Mouse (Mus musculus) kidney, embryonic 16.5 days (tissue): ENCODE data around the gene Pdx1. TPM values are rescaled to one million over a fixed set of nuclear protein-coding genes. Genes with fewer than 3 reads are reported as not detected.

Source experiments
- ATAC-seq: fragments of 200-750 bp; cut with Nextera tagmentation; 2 replicates; pipeline ENCODE4 v1.8.0; 2017; ENCODE audit warnings: moderate TSS enrichment; ENCODE audit not compliant: low FRiP score, low TSS enrichment
- H3K27ac ChIP-seq: fragments of 300-500 bp; sonication (generic); 2 replicates; pipeline ENCODE4 v1.5.1; 2014; ENCODE audit warnings: low read length
- H3K27me3 ChIP-seq: fragments of 300-500 bp; sonication (generic); 2 replicates; pipeline ENCODE4 v1.6.1; 2014; ENCODE audit warnings: low read length, control low read depth, mixed read lengths; ENCODE audit not compliant: insufficient read depth
- H3K36me3 ChIP-seq: fragments of 300-500 bp; sonication (generic); 2 replicates; pipeline ENCODE4 v1.6.1; 2014; ENCODE audit warnings: low read length, control low read depth, mixed read lengths; ENCODE audit not compliant: insufficient read depth
- H3K4me1 ChIP-seq: fragments of 300-500 bp; sonication (generic); 2 replicates; pipeline ENCODE4 v1.6.1; 2014; ENCODE audit warnings: low read length, control low read depth, mixed read lengths; ENCODE audit not compliant: insufficient read depth
- H3K4me2 ChIP-seq: fragments of 300-500 bp; sonication (generic); replicated peaks from 2 replicates; pipeline ENCODE4 v1.6.1; 2014; ENCODE audit warnings: low read depth, low read length
- H3K4me3 ChIP-seq: fragments of 300-500 bp; sonication (generic); 2 replicates; pipeline ENCODE4 v1.5.1; 2014; ENCODE audit warnings: mild to moderate bottlenecking, low read length
- H3K9ac ChIP-seq: fragments of 300-500 bp; sonication (generic); replicated peaks from 2 replicates; pipeline ENCODE4 v1.6.1; 2014; ENCODE audit warnings: low read length
- H3K9me3 ChIP-seq: fragments of 300-500 bp; sonication (generic); 2 replicates; pipeline ENCODE4 v1.6.1; 2016; ENCODE audit warnings: low read length, control low read depth
- WGBS: fragments of 180-500 bp; shearing (Covaris S2); extraction: QIAGEN DNeasy Blood & Tissue Kit; methylation state at CpG from one replicate; pipeline ENCODE4 v1.1.7; 2014; 5-methylcytosine and 5-hydroxymethylcytosine counted together
- polyA plus RNA-seq: library from polyadenylated mRNA; unstranded; fragments of >200 nt; fragmentation: Nextera tagmentation; extraction: Ambion mirVana; gene quantifications from 2 replicates; pipeline ENCODE4 v1.2.1, GENCODE M21; 2015

Gene Pdx1
- polyA plus RNA-seq, 1 experiment from 2014 or later = not detected

GRCm38 (mm10) chr5:147300917-147301780 lies 31.4 kb downstream of the Pdx1 start:
- no peaks in the 10 kb centered on the region for H3K9me3 ChIP-seq
- peaks cover 11% of the 10 kb centered on the region for H3K4me1 ChIP-seq
- H3K36me3 ChIP-seq = no peaks in the 10 kb centered on the region
- no peak for ATAC-seq
- no peak overlapping the region for H3K27ac ChIP-seq
- no peak overlapping the region for H3K4me3 ChIP-seq
- 6% methylated on average over 21 of the region's 21 CpGs for WGBS
- peaks cover 96% of the 10 kb centered on the region for H3K27me3 ChIP-seq
- no peak overlapping the region for H3K9ac ChIP-seq
- no peak overlapping the region for H3K4me2 ChIP-seq

- no peak overlapping the region for H3K4me2 ChIP-seq
- H3K27me3 ChIP-seq = peaks cover 99% of the 10 kb centered on the region
- H3K36me3 ChIP-seq = no peaks in the 10 kb centered on the region
- WGBS = 6% methylated on average over 10 of the region's 10 CpGs
- no peak overlapping the region for H3K9ac ChIP-seq
- ATAC-seq = no peak
- no peak overlapping the region for H3K4me3 ChIP-seq
- no peak overlapping the region for H3K27ac ChIP-seq
- peaks cover 17% of the 10 kb centered on the region for H3K4me1 ChIP-seq
- H3K9me3 ChIP-seq = no peaks in the 10 kb centered on the region
Measured at GRCm38 (mm10) chr5:147301781-147302070, 32.0 kb downstream of the Pdx1 start.

GRCm38 (mm10) chr5:147302141-147302540 lies 32.4 kb downstream of the Pdx1 start:
- peaks cover 20% of the 10 kb centered on the region for H3K4me1 ChIP-seq
- H3K27me3 ChIP-seq = peaks cover 99% of the 10 kb centered on the region
- no peak overlapping the region for H3K27ac ChIP-seq
- H3K36me3 ChIP-seq = no peaks in the 10 kb centered on the region
- no peak overlapping the region for H3K9ac ChIP-seq
- H3K4me3 ChIP-seq = no peak overlapping the region
- no peak overlapping the region for H3K4me2 ChIP-seq
- 12% methylated on average over 8 of the region's 8 CpGs for WGBS
- H3K9me3 ChIP-seq = no peaks in the 10 kb centered on the region
- no peak for ATAC-seq

- no peak overlapping the region for H3K4me2 ChIP-seq
- peaks cover 100% of the 10 kb centered on the region for H3K27me3 ChIP-seq
- ATAC-seq = no peak
- H3K9ac ChIP-seq = no peak overlapping the region
- H3K4me1 ChIP-seq = peaks cover 20% of the 10 kb centered on the region
- H3K27ac ChIP-seq = no peak overlapping the region
- WGBS = 6% methylated on average over 13 of the region's 13 CpGs
- no peaks in the 10 kb centered on the region for H3K36me3 ChIP-seq
- H3K4me3 ChIP-seq = no peak overlapping the region
- H3K9me3 ChIP-seq = no peaks in the 10 kb centered on the region
Measured at GRCm38 (mm10) chr5:147302746-147303400, 33.1 kb downstream of the Pdx1 start.

- WGBS = under 1% methylated on average over 54 of the region's 54 CpGs
- no peak for ATAC-seq
- no peak overlapping the region for H3K4me2 ChIP-seq
Measured at GRCm38 (mm10) chr5:147304276-147305155, 34.8 kb downstream of the Pdx1 start.

GRCm38 (mm10) chr5:147305166-147305565 lies 35.4 kb downstream of the Pdx1 start:
- H3K9me3 ChIP-seq = no peaks in the 10 kb centered on the region
- no peak overlapping the region for H3K9ac ChIP-seq
- no peak for ATAC-seq
- peaks cover 100% of the 10 kb centered on the region for H3K27me3 ChIP-seq
- H3K4me2 ChIP-seq = no peak overlapping the region
- no peak overlapping the region for H3K27ac ChIP-seq
- H3K4me3 ChIP-seq = no peak overlapping the region
- H3K4me1 ChIP-seq = peaks cover 13% of the 10 kb centered on the region
- H3K36me3 ChIP-seq = no peaks in the 10 kb centered on the region
- WGBS = 1% methylated on average over 16 of the region's 16 CpGs

More at GRCm38 (mm10) chr5:147304276-147305155, 34.8 kb downstream of the Pdx1 start:
- Histone ChIP-seq H3K36me3 (no peaks in the 10 kb centered on the region), H3K9me3 (no peaks in the 10 kb centered on the region), H3K27ac (no peak overlapping the region), H3K4me3 (no peak overlapping the region), H3K4me1 (peaks cover 16% of the 10 kb centered on the region), H3K9ac (no peak overlapping the region), H3K27me3 (peaks cover 100% of the 10 kb centered on the region)

GRCm38 (mm10) chr5:147305856-147306637 lies 36.3 kb downstream of the Pdx1 start:
- under 1% methylated on average over 58 of the region's 58 CpGs for WGBS
- Histone ChIP-seq H3K36me3 (no peaks in the 10 kb centered on the region), H3K4me3 (0 out of 2 replicates have a peak overlapping the region, but pooled peaks have one; percentile 3), H3K9ac (no peak overlapping the region), H3K27ac (no peak overlapping the region), H3K27me3 (peaks cover 100% of the 10 kb centered on the region), H3K9me3 (no peaks in the 10 kb centered on the region), H3K4me2 (0 out of 2 replicates have a peak overlapping the region, but pooled peaks have one; percentile 5), H3K4me1 (peaks cover 10% of the 10 kb centered on the region; the same call in 1 of the 2 replicates)
- ATAC-seq = no peak

GRCm38 (mm10) chr5:147306638-147307397 lies 37.1 kb downstream of the Pdx1 start, which contains the start of gene Cdx2:
Gene Cdx2, minus strand, starts transcription at chr5:147307270.
- no peak within 1 kb of the TSS for H3K27ac ChIP-seq

More at GRCm38 (mm10) chr5:147306638-147307397, 37.1 kb downstream of the Pdx1 start, which contains the start of gene Cdx2:
- ATAC-seq = no peak
- Histone ChIP-seq H3K27me3 (peaks cover 100% of the 10 kb centered on the region), H3K36me3 (no peaks in the 10 kb centered on the region), H3K4me3 (0 out of 2 replicates have a peak within 1 kb of the TSS, but pooled peaks have one; percentile 3), H3K9ac (no peak within 1 kb of the TSS), H3K9me3 (no peaks in the 10 kb centered on the region), H3K4me2 (0 out of 2 replicates have a peak within 1 kb of the TSS, but pooled peaks have one; percentile 5), H3K4me1 (peaks cover 10% of the 10 kb centered on the region; the same call in 1 of the 2 replicates)
- WGBS = under 1% methylated on average over 63 of the region's 63 CpGs
